Mouse (Mus musculus): ENCODE results near the gene Ost4.

DNA sequence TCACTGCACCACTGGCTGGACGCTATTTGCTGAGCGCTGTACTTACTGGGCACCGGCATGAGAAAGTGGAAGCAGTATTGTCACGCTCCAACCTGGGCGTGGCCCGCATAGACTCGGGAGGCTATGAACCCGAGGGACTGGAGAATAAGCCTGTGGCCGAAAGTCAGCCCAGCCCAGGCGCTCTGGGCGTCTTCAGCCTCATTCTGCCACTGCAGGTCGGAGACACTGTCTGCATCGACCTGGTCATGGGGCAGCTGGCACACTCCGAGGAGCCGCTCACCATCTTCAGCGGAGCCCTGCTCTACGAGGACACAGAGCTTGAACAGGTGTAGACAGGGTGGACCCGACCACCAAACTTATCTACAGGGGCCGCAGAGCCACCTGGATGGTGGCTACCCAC lies 13.0 kb upstream of the Ost4 start:
- TF ChIP-seq CTCF (IDR thresholded peaks at IDR 0.05; ENCODE audit: low read depth, low read length) (no peak), GATA1 (IDR thresholded peaks at IDR 0.05; ENCODE audit: borderline replicate concordance, low read length) (no peak), POLR2AphosphoS5 (IDR thresholded peaks at IDR 0.05; ENCODE audit: insufficient replicate concordance, low read depth, low read length) (no peak), TAL1 (conservative IDR thresholded peaks at IDR 0.05; ENCODE audit: low read depth, low read length) (no peak), GATA2 (IDR thresholded peaks at IDR 0.05; ENCODE audit: borderline replicate concordance, low read depth, low read length) (no peak)

Measured in G1E (cell line).